Mouse (Mus musculus): ENCODE data around the gene Arhgap44. TPM values are rescaled to one million over a fixed set of nuclear protein-coding genes. Genes with fewer than 3 reads are reported as not detected.
A peak's percentile ranks its signal among the peaks of the same experiment; 100 is the strongest.

Gene Arhgap44
- polyA plus RNA-seq, 1 experiment from 2014 or later, result 7.2 TPM

- 100% methylated on average over 1 of the region's 1 CpGs for WGBS
- no peak overlapping the region for H3K9ac ChIP-seq (ENCODE audit: low read depth, low read length)
- H3K27ac ChIP-seq (ENCODE audit: low read depth, low read length), result no peak overlapping the region
- no peaks in the 10 kb centered on the region for H3K4me1 ChIP-seq (ENCODE audit: control insufficient read depth, insufficient read depth, low read length)
- no peaks in the 10 kb centered on the region for H3K27me3 ChIP-seq (ENCODE audit: control insufficient read depth, insufficient read depth, low read length)
- H3K4me2 ChIP-seq (replicated peaks; ENCODE audit: low read depth, low read length), result no peak overlapping the region
- no peaks in the 10 kb centered on the region for H3K9me3 ChIP-seq (ENCODE audit: control insufficient read depth, low read length)
- H3K4me3 ChIP-seq (ENCODE audit: low read length), result no peak overlapping the region
- no peak for ATAC-seq (ENCODE audit: low FRiP score, low TSS enrichment)
- H3K36me3 ChIP-seq (ENCODE audit: control insufficient read depth, insufficient read depth, low read length), result no peaks in the 10 kb centered on the region
Observed at GRCm38 (mm10) chr11:65185114-65185513, 22.4 kb upstream of the Arhgap44 start.

DNA sequence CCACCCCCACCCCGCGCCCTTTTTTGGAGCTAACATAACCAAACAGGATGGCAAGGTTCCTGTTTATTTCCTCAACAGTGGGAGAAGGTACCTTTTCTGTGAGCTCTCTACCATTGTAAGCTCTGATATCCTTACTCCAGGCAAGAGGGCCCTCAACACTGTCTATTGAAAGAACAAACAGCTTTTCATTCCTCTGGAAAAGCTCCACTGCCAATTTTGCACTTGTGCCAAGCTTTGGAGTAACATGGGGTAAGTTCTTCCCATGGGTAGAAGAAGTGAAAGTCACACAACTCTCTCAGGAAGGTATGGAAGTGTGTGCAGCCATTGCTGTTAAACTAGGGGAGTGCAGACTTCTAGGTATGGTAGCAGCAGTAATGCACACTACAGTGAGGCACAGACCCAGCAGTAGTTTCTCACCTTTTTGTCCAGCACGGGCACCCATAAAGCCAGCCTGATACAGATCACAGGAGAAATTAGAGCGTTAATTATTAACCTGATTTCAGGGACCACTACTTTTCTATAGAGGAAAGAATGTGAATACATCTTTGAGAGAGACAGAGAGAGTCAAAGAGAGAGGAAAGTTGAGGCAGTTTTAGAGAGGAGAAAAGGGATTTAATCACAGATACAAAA, 7.5 kb upstream of the Arhgap44 start:
- no peak overlapping the region for H3K27ac ChIP-seq (ENCODE audit: low read depth, low read length)
- no peak overlapping the region for H3K4me3 ChIP-seq (ENCODE audit: low read length)
- H3K9ac ChIP-seq (ENCODE audit: low read depth, low read length), result no peak overlapping the region
- H3K27me3 ChIP-seq (ENCODE audit: control insufficient read depth, insufficient read depth, low read length), result no peaks in the 10 kb centered on the region
- H3K36me3 ChIP-seq (ENCODE audit: control insufficient read depth, insufficient read depth, low read length), result no peaks in the 10 kb centered on the region
- 81% methylated on average over 4 of the region's 4 CpGs for WGBS
- H3K4me2 ChIP-seq (replicated peaks; ENCODE audit: low read depth, low read length), result no peak overlapping the region
- no peaks in the 10 kb centered on the region for H3K4me1 ChIP-seq (ENCODE audit: control insufficient read depth, insufficient read depth, low read length)
- no peaks in the 10 kb centered on the region for H3K9me3 ChIP-seq (ENCODE audit: control insufficient read depth, low read length)
- ATAC-seq (ENCODE audit: low FRiP score, low TSS enrichment), result no peak

GRCm38 (mm10) chr11:65161881-65162766, 637 bp downstream of the Arhgap44 start:
- WGBS, result under 1% methylated on average over 48 of the region's 49 CpGs
- Histone ChIP-seq H3K27ac (ENCODE audit: low read depth, low read length) (no peak overlapping the region), H3K9ac (ENCODE audit: low read depth, low read length) (peak overlapping the region; percentile 81), H3K27me3 (ENCODE audit: control insufficient read depth, insufficient read depth, low read length) (no peaks in the 10 kb centered on the region; the same call in 1 of the 2 replicates), H3K4me2 (replicated peaks; ENCODE audit: low read depth, low read length) (peak overlapping the region; percentile 77), H3K9me3 (ENCODE audit: control insufficient read depth, low read length) (no peaks in the 10 kb centered on the region), H3K4me1 (ENCODE audit: control insufficient read depth, insufficient read depth, low read length) (peaks cover 10% of the 10 kb centered on the region; the same call in 1 of the 2 replicates), H3K4me3 (ENCODE audit: low read length) (peak overlapping the region; percentile 87), H3K36me3 (ENCODE audit: control insufficient read depth, insufficient read depth, low read length) (no peaks in the 10 kb centered on the region)
- ATAC-seq (ENCODE audit: low FRiP score, low TSS enrichment), result peak; percentile 61

- WGBS, result 57% methylated on average over 7 of the region's 7 CpGs
- Histone ChIP-seq H3K4me3 (ENCODE audit: low read length) (peak overlapping the region; percentile 87), H3K4me1 (ENCODE audit: control insufficient read depth, insufficient read depth, low read length) (peaks cover 10% of the 10 kb centered on the region; the same call in 1 of the 2 replicates), H3K27ac (ENCODE audit: low read depth, low read length) (no peak overlapping the region), H3K4me2 (replicated peaks; ENCODE audit: low read depth, low read length) (peak overlapping the region; percentile 77), H3K9me3 (ENCODE audit: control insufficient read depth, low read length) (no peaks in the 10 kb centered on the region), H3K9ac (ENCODE audit: low read depth, low read length) (peak overlapping the region; percentile 81), H3K27me3 (ENCODE audit: control insufficient read depth, insufficient read depth, low read length) (no peaks in the 10 kb centered on the region; the same call in 1 of the 2 replicates), H3K36me3 (ENCODE audit: control insufficient read depth, insufficient read depth, low read length) (no peaks in the 10 kb centered on the region)
- no peak for ATAC-seq (ENCODE audit: low FRiP score, low TSS enrichment)
Observed at GRCm38 (mm10) chr11:65160991-65161880, 1.5 kb downstream of the Arhgap44 start.

GRCm38 (mm10) chr11:65159791-65160190, 3.0 kb downstream of the Arhgap44 start, which contains the start of gene 1700086D15Rik:
1700086D15Rik (minus strand) TSS chr11:65159891.
- Histone ChIP-seq H3K36me3 (ENCODE audit: control insufficient read depth, insufficient read depth, low read length) (no peaks in the 10 kb centered on the region), H3K4me1 (ENCODE audit: control insufficient read depth, insufficient read depth, low read length) (peaks cover 10% of the 10 kb centered on the region; the same call in 1 of the 2 replicates), H3K27me3 (ENCODE audit: control insufficient read depth, insufficient read depth, low read length) (no peaks in the 10 kb centered on the region; the same call in 1 of the 2 replicates), H3K4me2 (replicated peaks; ENCODE audit: low read depth, low read length) (no peak within 1 kb of the TSS), H3K4me3 (ENCODE audit: low read length) (no peak within 1 kb of the TSS), H3K27ac (ENCODE audit: low read depth, low read length) (no peak within 1 kb of the TSS), H3K9ac (ENCODE audit: low read depth, low read length) (no peak within 1 kb of the TSS), H3K9me3 (ENCODE audit: control insufficient read depth, low read length) (no peaks in the 10 kb centered on the region)
- no peak for ATAC-seq (ENCODE audit: low FRiP score, low TSS enrichment)
- 88% methylated on average over 5 of the region's 5 CpGs for WGBS

- Histone ChIP-seq H3K4me1 (ENCODE audit: control insufficient read depth, insufficient read depth, low read length) (peaks cover 10% of the 10 kb centered on the region; the same call in 1 of the 2 replicates), H3K27ac (ENCODE audit: low read depth, low read length) (no peak overlapping the region), H3K4me2 (replicated peaks; ENCODE audit: low read depth, low read length) (no peak overlapping the region), H3K9me3 (ENCODE audit: control insufficient read depth, low read length) (no peaks in the 10 kb centered on the region), H3K4me3 (ENCODE audit: low read length) (no peak overlapping the region), H3K36me3 (ENCODE audit: control insufficient read depth, insufficient read depth, low read length) (no peaks in the 10 kb centered on the region), H3K27me3 (ENCODE audit: control insufficient read depth, insufficient read depth, low read length) (no peaks in the 10 kb centered on the region; the same call in 1 of the 2 replicates), H3K9ac (ENCODE audit: low read depth, low read length) (no peak overlapping the region)
- ATAC-seq (ENCODE audit: low FRiP score, low TSS enrichment), result no peak
- WGBS, result 94% methylated on average over 5 of the region's 5 CpGs
Observed at GRCm38 (mm10) chr11:65158658-65158990, 4.1 kb downstream of the Arhgap44 start.

GRCm38 (mm10) chr11:65157966-65158657, 4.6 kb downstream of the Arhgap44 start:
- ATAC-seq (ENCODE audit: low FRiP score, low TSS enrichment), result no peak
- Histone ChIP-seq H3K4me2 (replicated peaks; ENCODE audit: low read depth, low read length) (no peak overlapping the region), H3K4me1 (ENCODE audit: control insufficient read depth, insufficient read depth, low read length) (peaks cover 10% of the 10 kb centered on the region; the same call in 1 of the 2 replicates), H3K27ac (ENCODE audit: low read depth, low read length) (no peak overlapping the region), H3K27me3 (ENCODE audit: control insufficient read depth, insufficient read depth, low read length) (no peaks in the 10 kb centered on the region; the same call in 1 of the 2 replicates), H3K9ac (ENCODE audit: low read depth, low read length) (0 out of 2 replicates have a peak overlapping the region, but pooled peaks have one; percentile 4), H3K9me3 (ENCODE audit: control insufficient read depth, low read length) (no peaks in the 10 kb centered on the region), H3K4me3 (ENCODE audit: low read length) (no peak overlapping the region), H3K36me3 (ENCODE audit: control insufficient read depth, insufficient read depth, low read length) (no peaks in the 10 kb centered on the region)
- 87% methylated on average over 20 of the region's 20 CpGs for WGBS

DNA sequence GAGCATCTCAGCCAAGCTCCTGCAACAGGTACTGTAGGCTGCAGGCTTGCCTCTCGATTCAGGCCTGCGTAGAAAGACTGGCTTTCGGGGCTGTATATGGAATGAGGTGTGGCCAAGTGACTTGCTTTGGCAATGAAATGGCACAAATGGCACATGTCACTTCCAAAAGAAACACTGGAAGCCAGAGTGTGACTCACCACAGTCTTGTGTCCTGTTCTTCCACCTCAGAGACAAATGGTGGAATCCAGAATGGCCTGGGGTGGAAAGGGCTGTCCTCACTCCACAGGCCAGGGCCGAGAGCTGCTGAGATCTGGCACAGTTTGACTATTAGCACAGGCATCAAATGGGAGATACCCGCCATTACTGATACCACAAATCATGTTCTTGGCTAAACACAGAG, 9.8 kb downstream of the Arhgap44 start:
- Histone ChIP-seq H3K9ac (ENCODE audit: low read depth, low read length) (no peak overlapping the region), H3K36me3 (ENCODE audit: control insufficient read depth, insufficient read depth, low read length) (no peaks in the 10 kb centered on the region), H3K27me3 (ENCODE audit: control insufficient read depth, insufficient read depth, low read length) (no peaks in the 10 kb centered on the region), H3K27ac (ENCODE audit: low read depth, low read length) (no peak overlapping the region), H3K4me2 (replicated peaks; ENCODE audit: low read depth, low read length) (no peak overlapping the region), H3K4me1 (ENCODE audit: control insufficient read depth, insufficient read depth, low read length) (peaks cover 3% of the 10 kb centered on the region; the same call in 1 of the 2 replicates), H3K4me3 (ENCODE audit: low read length) (no peak overlapping the region), H3K9me3 (ENCODE audit: control insufficient read depth, low read length) (no peaks in the 10 kb centered on the region)
- no peak for ATAC-seq (ENCODE audit: low FRiP score, low TSS enrichment)
- 62% methylated on average over 5 of the region's 5 CpGs for WGBS
